Mouse (Mus musculus) ES-Bruce4 (cell line): ENCODE measurements around the gene 9830107B12Rik.

Source experiments
- CTCF ChIP-seq: IDR thresholded peaks from one replicate; pipeline ENCODE4 v1.8.1; 2011; ENCODE audit warnings: low read depth, low read length
- EP300 ChIP-seq: IDR thresholded peaks from 2 replicates; pipeline ENCODE4 v1.6.1; 2011; ENCODE audit warnings: low read depth, low read length; ENCODE audit not compliant: insufficient read depth
- POLR2A ChIP-seq: IDR thresholded peaks from one replicate; pipeline ENCODE4 v1.8.1; 2011; ENCODE audit warnings: low read length; ENCODE audit not compliant: insufficient read depth

GRCm38 (mm10) chr17:48107333-48107732, 38.7 kb downstream of the 9830107B12Rik start:
- TF ChIP-seq EP300: no peak
- no peak for TF ChIP-seq CTCF
- no peak for TF ChIP-seq POLR2A
